Mouse (Mus musculus): ENCODE measurements around the gene Mup22. TPM values are rescaled to one million over a fixed set of nuclear protein-coding genes. Genes with fewer than 3 reads are reported as not detected.
"Not testable (repeated sequence)": the region's sequence is repeated elsewhere in the genome, so short reads cannot be mapped to it uniquely, and the experiment has no call there.

The Mup22 gene
- polyA plus RNA-seq (2012; rRNA removed), result not detected in 2 replicates

DNA sequence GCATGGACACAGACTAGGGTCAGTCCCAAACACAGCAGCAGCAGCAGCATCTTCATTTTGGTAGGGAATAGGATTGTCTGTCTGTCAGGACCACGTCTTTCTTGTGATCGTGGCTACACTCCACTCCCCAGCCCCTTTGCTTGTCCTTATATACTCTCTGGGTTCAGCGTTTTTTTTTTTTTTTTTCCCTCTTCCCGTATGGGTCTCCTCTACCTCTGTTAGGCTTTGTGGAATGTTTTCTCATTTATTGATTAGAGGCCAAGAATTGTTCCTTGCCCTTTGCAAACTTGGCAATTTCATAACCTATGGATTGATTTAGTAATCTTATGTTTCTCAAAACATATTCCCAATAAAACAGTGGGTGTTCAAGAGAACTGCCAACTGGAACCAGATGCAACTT lies at the start of gene Mup22:
Gene Mup22, minus strand, starts transcription at position 101 of the 400 bp plus-strand sequence.
- DNase-seq (ENCODE audit: extremely low spot score in 1 of 2, low spot score in 1 of 2), result not testable (repeated sequence)

DNA sequence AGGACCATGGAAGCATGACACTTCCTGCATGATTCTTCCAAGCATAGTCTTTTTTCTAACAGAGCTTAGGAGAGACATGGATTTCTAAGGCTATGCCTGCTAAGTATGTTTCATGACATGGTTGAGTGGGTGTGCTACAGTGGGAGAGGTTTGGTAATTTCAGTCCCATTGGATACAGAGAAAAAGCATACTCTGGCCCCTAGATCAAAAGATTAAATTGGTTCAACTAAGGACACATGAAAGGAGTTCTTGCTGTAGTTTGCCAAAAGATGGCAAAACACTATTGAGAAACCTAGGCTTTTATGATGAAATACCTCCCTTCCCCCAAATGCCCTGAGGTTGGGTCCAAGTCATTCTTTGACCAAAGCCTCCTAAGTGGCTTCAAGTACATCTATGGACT lies 19.6 kb upstream of the Mup22 start:
- DNase-seq (ENCODE audit: extremely low spot score in 1 of 2, low spot score in 1 of 2), result not testable (repeated sequence)

Other genes with a start within 250 kb of the Mup22 start
- gene Mup10, start 239.3 kb downstream of the Mup22 start, polyA plus RNA-seq (2012; rRNA removed), result not detected in 2 replicates
- 0.36 TPM in 1 of 2 replicates, not detected in the other for gene Mup11, start 159.1 kb downstream of the Mup22 start, polyA plus RNA-seq (2012; rRNA removed)
- gene Mup12, start 80.1 kb downstream of the Mup22 start, polyA plus RNA-seq (2012; rRNA removed), result not detected in 2 replicates

Data from frontal cortex, adult 2 months (tissue).